Comparison of ENCODE assay signal across 18 mouse cellular contexts in the genomic region with DNA sequence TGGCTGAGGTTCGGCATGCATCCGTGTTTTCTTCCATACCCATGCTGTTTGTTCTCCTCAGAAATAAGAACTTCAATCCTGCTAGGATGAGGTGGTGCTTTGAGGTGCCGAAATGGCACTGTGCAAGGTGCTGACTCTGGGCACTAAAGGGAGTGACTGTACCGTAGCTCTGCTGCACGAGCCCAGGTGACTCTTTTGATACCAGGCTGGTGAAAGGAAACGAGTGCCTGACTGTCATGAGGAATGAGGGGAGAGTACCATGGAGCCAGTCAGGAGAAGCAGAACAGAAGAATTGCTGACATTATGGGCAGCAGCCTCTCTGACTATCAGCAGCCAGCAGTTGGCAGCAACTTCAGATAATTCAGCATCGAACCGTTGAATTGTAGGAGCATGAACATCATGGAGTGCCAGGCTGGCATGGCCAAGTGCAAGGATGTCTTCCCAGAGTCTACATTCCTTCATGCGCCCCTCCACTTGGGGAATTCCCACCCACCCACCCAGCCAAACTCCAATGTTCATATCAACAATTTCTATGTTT.
"Had no signal": no experiment of that assay in that cellular context is flagged by ENCODE, and none has a peak within 500 bp of the region (broad histone marks: within the 10 kb centered on the region; RNA-seq: fewer than 3 reads in every experiment).

No protein-coding gene starts in this region.

- H3K9me3 ChIP-seq: liver, embryonic 13.5 days; liver, embryonic 15.5 days; lung, embryonic 15.5 days; midbrain, embryonic 12.5 days; neural tube, embryonic 12.5 days; stomach, embryonic 15.5 days had no signal

- DNase-seq: liver, embryonic 13.5 days; liver, postnatal 0 days; lung, adult 2 months; lung, postnatal 14 days; lung, postnatal 36 days; midbrain, embryonic 14.5 days; retina, postnatal 1 day; right cerebral cortex, adult 18-20 months; thymus, postnatal 14 days; thymus, postnatal 36 days had no signal

- H3K9ac ChIP-seq: liver, embryonic 13.5 days; liver, embryonic 15.5 days; liver, postnatal 0 days; lung, embryonic 15.5 days; midbrain, embryonic 12.5 days; neural tube, embryonic 12.5 days; stomach, embryonic 15.5 days had no signal

- H3K4me2 ChIP-seq: liver, embryonic 13.5 days; liver, embryonic 15.5 days; lung, embryonic 15.5 days; midbrain, embryonic 12.5 days; neural tube, embryonic 12.5 days; stomach, embryonic 15.5 days had no signal

- H3K36me3 ChIP-seq: liver, embryonic 13.5 days; liver, embryonic 15.5 days; lung, embryonic 15.5 days; midbrain, embryonic 12.5 days; neural tube, embryonic 12.5 days; stomach, embryonic 15.5 days had no signal

- H3K4me3 ChIP-seq: liver, embryonic 13.5 days; liver, embryonic 15.5 days; lung, embryonic 15.5 days; midbrain, embryonic 12.5 days; neural tube, embryonic 12.5 days; stomach, embryonic 15.5 days had no signal

- ATAC-seq: liver, postnatal 0 days; lung, postnatal 0 days had no signal

- H3K27me3 ChIP-seq: liver, embryonic 13.5 days; liver, embryonic 15.5 days; lung, embryonic 15.5 days; midbrain, embryonic 12.5 days; neural tube, embryonic 12.5 days; stomach, embryonic 15.5 days had no signal

- H3K27ac ChIP-seq: liver, embryonic 13.5 days; liver, embryonic 15.5 days; lung, embryonic 15.5 days; macrophage; midbrain, embryonic 12.5 days; neural tube, embryonic 12.5 days; stomach, embryonic 15.5 days; stomach, postnatal 0 days had no signal

- H3K4me1 ChIP-seq: liver, embryonic 13.5 days; liver, embryonic 15.5 days; lung, embryonic 15.5 days; neural tube, embryonic 12.5 days; stomach, embryonic 15.5 days had no signal
